Mouse (Mus musculus) ES-CJ7 (cell line): ENCODE results near the gene Plekhh1.

ENCODE experiments used
- DNase-seq: peaks from one replicate; pipeline ENCODE4 v3.0.0; 2011; ENCODE audit warnings: low read depth, low spot score

The Plekhh1 gene

DNA sequence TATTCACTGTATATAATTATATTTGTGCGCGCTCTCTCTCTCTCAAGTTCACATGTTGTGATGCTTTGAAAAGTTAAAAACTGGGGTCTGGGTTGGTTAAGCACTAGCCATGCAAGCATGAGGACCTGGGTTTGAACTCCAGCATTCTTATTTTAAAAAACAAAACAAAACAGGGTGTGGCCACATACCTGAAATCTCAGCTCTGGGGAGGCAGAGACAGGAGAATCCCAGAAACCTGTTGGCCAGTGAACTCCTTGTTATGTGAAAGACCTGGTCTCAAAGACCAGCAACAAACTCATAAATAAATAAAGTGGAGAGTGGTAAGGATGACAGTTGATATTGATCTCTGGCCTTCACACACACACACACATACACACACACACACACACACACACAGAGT lies 5.4 kb downstream of the Plekhh1 start:
- peak; percentile 55 for DNase-seq

DNA sequence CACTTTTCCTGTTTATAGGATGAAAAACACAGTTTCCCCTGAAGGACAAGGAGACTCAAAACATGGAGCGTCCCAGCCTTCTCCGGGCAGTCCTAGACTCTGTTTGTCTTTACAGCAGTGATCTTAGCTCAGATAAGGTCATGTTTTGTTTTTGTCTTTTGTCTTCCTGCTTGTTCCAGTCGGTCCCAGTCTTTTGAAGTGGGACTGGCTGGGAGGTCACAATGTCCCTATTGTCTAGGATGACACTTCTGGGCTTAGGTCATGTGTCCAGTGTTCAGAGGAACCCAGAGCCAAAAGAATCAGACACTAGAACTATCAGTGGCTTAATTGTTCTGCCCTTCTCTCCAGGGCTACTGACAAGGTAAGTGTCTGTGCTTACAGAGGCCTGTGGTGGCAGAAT lies 6.4 kb downstream of the Plekhh1 start:
- peak; percentile 88 for DNase-seq

DNA sequence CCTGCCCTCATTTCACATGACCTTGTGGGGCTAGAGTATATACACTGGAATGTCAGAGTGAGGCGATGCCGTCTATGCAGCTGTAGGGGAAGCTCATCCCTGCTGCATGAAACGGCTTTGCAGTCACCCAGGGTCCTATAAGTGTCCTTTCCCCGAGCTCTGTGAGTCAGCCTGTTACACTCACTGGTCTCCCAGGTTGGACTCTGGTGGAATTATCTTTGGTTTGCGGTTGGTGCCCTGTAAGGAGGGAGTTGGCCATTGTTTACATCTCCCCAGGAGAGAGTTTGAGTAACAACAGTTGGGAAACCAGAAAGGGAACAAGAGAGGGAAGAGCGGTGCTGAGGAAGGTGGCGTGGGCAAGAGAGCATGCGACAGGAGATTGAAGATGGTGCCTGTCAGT lies 10.7 kb downstream of the Plekhh1 start:
- no peak for DNase-seq

DNA sequence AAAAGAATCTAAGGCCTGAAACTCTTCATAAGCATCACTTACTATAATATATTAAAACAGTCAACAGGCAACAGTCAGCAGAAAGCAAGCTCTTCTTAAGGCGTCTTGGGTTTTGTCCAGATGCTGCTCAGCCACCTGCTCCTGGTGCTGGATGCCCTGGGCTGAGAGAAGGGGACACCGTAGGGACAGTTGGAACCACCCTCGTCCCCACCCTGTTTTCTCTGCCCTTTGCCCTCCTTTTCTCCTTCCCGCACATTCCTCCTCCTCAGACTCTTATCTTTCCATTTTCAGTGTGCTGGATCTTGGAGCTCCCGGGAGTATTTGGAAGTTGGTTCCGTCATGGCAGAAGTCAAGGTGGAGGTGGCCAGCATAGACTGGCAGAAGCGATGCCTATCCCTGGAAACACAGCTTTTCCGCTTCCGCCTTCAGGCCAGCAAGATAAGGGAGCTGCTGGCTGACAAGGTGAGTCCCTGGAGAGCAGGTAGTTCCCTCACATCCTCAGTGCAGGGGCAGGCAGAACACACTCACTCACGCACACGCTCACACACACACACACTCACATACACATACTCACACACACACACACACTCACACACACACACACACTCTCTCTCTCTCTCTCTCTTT lies 11.4 kb downstream of the Plekhh1 start:
- no peak for DNase-seq

DNA sequence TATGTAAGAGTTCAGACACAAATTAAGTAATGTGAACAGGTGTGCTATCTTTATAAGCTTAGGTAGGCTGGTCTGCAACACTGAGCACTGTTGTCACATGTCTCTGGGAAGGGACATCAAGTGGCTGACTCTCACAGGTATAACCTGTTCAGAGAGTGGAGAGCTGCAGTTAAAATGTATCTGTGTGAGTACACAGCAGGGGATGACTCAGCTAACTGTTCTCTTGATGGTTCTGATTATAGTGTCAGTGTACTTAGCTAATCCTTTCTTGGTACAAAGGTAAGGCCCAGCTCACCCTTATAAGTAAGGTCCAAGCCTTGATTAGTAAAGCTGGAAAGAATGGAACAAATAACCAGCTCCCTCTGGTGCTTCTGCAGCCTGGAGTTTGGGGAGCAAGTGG lies 12.5 kb downstream of the Plekhh1 start:
- DNase-seq, result peak; percentile 57

DNA sequence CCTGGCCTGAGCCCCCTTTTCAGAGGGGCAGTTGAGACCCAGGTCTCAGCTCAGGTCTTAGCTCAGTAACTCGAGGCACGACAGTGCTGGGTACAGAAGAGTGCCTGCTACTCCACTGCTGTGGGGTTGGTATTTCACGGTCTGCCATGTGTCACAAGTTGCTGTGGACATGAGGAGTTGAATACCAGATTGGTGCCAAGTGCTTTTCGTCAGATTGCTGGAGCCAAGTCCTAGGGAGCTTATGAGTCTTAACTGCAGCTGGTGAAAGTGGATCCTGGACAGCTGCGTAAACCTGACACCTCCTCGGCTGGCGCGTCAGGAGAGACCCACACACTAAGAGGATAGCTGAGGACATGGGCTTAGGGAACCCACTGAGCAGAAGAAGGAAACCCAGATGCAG lies 15.7 kb downstream of the Plekhh1 start:
- no peak for DNase-seq

DNA sequence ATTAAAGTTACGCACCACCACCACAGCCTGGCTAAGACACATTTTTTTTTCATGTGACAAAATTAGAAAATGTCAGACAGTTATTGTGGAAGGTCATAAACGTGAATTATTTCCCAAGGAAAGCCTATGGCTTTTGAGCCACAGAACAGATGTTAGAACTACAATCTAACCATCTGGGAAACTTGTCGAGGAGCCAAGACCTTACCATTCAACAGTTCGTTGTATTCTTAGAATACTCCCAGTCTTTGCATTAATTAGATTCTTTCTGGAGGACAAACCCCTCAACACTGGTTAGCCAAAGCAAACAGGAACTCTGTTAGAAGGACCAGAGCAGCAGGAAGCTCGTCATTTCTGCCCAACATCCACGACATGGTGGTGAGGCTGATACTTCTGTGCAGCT lies 17.2 kb downstream of the Plekhh1 start:
- DNase-seq, result no peak

DNA sequence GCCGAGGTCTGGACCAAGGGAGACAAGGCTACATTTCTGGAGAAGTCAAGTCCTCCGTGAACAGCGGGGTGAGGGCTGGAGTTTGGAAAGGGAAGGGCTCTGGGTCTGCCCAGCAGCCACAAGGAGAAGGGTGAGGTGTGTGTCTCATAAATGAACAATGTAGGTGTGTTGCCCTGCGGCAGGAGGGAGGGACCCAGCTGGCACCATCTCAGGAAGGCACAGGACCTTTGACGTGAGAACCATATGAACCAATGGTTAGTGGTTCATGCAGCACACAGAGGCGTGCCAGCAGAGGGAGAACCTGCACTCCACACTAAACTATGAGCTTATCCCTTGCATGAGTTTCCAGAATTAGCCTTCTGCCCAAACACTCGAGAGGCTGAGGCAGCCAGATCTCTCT lies 18.2 kb downstream of the Plekhh1 start:
- DNase-seq, result no peak

DNA sequence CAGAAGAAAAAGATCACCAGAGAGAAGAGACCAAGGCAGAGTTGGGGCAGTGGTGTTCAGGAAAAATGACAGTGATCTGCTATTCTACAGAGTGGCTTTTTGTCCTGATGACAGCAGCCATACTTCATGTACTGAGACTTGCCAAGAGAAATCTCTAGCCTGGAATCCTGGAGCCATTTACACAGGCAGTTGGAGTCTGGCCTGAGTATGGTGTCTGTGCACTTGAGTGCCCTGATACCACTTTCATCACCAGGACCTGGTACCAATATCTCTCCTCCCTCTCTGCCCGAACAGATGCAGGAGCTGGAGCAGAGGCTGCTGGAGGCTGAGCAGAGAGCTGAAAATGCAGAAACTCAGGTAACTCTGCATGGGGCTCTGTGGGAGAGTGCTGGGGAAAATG lies 19.9 kb downstream of the Plekhh1 start:
- no peak for DNase-seq

DNA sequence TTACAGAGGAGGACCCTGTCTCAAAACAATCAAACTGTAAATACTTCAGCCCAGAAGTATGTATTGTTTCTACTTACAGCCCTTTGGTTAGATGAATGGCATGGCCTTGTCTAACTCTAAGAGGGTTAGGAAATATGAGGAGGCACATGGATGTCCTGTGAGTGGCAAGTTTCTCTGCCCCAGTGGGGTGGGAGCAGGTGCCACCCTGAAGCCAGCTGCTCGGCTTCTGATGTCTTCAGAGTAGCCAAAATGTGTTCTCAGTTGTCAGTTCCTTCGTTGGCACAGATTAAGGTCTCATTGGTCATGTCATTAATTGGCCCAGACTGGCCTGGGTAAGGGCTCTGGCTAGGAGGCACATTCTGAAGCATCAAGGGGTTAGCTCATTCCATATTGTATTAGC lies 20.8 kb downstream of the Plekhh1 start:
- no peak for DNase-seq

DNA sequence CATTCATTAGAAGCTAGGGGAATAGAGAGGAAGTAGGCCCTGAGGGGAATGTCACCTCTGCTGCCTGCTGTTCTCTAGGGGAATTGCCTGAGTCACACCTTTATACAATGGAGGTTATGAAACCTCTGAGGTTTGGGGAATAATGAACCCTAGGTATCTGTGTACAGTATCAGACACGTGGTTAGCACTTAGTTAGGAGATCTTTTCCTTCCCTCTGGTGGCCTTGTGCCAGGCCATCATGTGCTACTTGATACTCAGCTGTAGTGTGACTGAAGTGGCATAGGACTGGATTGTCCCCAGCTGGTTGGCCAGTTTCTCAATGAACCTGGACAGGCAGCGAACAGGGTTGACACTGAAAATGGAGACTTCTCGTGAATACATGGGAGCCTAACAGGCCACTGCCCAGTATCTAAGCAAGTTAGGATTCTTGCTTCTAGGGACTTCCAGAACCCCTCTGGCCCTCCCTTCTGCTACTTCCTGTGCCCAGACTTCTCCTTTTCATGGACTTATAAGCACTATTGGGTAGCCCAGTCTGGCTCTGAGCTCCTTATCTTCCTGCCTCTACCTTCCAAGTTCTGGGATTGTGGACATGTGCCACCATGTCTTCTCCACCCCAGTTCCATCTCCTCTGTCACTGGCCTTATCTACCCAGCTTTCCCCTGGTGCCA lies 21.7 kb downstream of the Plekhh1 start:
- no peak for DNase-seq

DNA sequence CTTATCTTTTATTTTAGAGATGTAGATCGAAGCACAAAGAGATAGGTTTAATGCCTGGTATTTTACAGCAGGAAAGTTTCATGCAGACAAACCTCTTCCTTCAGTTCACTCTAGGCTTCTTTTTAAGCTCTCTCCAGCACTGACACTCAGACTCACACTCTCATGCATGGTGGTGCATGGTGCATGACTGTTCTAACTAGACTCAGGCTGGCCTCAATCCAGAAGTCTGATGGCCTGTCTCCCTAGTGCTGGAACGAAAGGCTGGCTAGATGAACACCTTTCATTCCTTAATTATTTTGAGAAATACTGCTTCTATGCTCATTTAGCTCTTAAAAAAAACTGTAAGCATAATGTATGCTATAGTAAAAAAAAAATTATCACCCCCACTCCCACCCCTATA lies 23.1 kb downstream of the Plekhh1 start:
- no peak for DNase-seq

DNA sequence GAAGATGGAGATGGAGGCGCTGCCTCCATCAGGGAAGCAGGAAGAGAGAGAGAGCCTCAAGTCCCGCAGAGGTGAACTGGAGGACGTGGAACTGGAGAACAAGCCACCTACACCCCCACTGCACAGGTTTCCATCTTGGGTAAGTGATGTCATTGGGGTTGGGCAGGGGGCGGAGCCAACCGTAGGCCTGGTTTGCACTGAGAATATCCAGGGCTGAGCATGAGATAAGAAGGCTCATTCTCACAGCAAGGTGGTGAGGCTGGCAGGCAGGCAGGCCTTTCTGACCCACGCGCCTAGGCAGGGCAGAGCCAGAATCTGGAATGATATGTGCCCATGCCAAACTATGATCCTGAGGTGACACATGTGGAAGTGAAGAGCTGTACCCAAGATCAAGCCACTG lies 26.3 kb downstream of the Plekhh1 start:
- peak; percentile 28 for DNase-seq

DNA sequence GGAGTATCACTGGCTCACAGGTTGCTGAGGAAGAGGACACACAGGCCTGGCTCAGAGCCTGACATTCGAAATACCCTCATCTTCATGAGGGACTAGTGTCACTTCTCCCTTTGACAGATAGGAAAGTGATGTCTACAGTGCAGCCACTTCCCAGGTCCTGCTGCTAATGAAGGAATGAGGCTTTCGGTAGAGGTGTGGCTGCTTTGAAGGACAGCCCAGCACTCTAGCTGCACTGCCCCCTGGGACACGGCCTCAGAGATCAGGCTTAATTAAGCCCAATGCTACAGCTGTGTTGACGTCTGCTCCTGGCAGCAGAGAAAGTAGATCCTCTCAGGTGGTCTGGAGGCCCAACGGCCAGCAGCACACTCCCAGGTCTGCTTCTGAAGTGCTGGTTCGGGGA lies 30.6 kb downstream of the Plekhh1 start:
- no peak for DNase-seq

DNA sequence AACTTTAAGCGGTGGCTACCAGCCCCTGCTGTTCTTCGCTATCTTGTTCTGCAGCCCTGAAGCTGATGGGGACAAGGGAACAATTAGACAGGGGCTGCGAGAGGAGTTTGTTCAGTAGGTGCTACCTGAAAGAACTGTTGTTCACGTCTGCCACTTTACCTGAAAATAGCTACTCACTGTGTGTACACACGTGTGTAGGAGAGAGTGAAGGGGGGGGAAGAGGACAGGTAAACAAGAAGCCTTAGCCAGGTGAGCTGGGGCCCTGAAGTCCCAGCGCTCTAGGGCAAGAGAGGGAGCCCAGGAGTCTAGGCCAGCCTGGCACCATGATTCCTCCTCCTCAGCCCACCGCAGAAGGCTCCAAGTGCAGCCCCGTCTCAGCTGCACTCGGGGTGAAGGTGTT lies 31.2 kb downstream of the Plekhh1 start:
- no peak for DNase-seq

DNA sequence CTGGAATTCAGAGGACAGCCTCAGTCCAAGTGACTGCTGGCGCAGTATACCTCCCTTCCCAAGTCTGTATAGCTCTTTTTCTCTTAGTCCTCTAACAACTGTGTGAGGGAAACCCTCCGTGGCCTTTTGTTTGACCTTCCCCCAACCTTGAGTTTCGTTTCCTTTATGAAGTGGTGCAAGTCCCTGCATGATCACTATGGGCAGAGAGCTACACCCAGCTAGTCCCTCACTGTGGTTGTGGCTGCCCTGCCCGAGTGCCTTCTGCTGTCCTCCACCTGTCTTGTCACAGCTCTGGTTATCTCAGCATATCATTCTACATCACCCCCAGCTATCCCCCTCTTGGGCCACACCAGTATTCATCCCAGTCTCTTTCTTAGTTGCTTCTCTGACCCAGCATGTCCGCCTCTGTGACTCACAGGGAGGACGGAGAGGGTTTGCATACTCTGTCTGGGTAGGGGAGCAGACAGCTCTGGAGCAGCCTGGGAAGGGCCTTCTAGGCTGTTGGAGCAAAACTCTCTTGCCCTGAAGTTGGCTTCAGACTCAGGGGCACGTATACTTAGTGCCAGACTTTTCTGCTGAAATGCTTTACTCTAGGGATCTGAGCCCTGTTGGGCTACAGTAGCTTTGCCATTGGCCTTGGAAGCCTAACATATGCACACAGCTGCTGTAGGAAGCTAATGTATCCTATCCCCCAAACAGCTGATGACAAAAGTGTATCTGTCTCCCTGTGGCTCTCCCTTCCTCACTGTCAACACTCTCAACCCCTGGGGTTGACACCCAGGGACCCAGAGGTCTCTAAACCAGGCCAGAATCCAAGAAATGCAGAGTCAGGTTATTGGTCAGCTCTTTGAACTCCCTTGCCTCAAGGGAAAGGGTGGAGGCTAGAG lies 32.0 kb downstream of the Plekhh1 start:
- DNase-seq, result no peak

DNA sequence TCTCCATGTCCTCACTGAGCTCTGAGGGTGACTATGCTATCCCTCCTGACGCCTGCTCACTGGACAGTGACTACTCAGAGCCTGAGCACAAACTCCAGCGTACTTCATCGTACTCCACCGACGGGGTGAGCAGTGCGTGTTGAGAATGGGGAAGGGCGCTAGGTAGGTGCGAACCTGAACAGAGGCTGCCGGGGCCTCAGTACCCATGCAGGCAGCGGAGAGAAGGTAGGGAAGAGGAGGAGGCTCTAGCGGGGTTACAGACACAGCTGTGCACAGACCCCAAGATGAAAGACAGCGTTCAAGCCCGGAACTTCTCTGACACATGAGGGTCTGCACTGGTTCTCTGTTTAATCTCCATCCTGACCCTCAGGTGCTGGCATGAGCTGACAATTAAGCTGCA lies 35.5 kb downstream of the Plekhh1 start:
- DNase-seq, result no peak

DNA sequence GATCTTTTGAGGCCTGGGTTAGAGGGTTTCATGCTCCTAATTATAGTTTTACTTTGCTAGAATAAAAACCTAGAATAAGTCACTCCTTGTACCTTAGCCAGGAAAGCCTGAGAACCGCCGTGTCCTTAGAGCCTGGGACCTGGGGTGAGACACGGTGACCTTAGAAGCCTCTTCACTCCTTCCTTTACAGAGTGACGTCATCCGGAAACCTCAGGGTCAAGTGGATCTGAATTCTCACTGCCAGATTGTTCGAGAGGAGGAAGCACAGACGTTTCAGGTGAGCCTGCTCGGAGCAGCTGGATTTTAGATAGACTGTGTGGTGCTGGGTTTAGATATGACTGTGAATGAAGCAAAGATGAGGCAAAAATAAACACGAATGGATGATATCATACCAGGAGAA lies 37.5 kb downstream of the Plekhh1 start:
- no peak for DNase-seq

DNA sequence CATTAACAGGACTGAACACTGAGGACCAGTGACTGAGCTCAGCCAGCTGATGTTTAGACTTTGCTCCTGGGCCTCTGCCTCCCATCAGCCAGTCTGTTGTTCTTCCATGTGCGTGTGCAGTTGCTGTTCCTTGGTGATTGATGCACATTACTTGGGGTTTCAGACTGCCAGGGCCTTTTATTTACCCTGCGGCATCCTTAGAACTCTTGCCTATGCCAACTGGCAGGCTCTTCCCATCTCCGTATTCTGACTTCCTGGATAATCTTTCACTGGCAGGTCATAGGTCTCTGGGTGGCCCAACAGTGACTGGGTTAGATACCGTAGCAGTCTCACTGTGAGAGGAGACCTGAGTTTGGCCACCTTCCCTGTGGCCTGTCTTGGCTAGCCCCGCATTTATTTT lies 38.6 kb downstream of the Plekhh1 start:
- no peak for DNase-seq

DNA sequence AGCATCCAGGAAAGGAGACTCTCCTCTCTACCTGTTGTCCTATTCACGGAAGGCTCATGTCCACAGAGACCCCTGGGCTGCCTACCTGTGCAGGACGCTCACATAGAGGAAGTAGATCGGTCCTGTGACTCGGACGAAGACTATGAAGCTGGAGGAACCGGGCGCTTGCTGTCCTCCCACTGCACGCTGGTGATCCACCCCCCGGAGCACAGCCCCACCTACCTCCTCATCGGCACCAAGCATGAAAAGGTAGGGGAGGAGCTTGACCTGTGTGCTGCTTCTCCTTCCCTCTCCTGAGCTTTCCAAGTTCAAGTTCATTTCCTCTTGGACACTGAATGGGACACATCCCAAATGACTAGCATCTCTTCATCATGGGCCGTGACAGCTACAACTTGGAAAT lies 39.3 kb downstream of the Plekhh1 start:
- no peak for DNase-seq

DNA sequence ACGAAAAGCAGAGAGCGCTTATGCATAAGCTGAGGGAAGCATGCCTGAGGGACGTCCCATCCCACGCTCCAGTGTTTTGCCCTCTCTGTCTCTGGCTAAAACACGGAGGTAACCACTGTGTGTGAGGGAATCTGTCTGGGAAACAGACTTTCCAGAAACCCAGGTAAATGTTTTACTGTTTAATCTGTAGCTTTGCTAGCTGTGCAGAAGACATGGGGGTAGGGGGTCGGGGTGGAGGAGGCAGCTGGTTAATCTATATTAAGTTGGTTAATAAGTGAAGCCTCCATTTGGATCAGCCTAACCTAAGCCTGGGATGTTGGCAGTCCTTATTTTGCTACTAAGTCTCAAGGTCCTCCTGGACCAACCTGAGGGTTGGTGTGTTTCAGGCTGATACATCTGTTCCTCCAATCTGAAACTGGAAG lies 40.2 kb downstream of the Plekhh1 start:
- DNase-seq, result no peak

DNA sequence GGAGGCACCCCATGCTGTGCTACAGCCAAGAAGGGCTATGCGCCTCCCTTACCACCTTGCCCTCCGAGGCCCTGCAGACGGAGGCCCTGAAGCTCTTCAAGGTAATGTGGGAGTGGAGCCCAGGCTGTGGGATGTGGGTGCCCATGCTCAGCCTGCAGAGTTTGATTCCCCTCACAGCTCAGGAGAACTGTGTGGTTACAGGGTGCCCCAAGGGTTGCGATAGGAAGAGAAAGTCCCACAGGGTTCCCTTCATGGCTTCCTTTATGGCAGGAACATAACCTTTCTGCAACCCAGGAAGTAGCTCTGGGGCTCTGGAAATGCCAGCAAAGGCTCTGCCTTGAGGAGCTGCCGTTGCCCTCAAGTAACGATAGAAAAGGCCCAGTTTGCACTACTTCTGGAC lies 41.0 kb downstream of the Plekhh1 start:
- DNase-seq, result no peak
